Mouse (Mus musculus) lung, embryonic 14.5 days (tissue): ENCODE data around the gene Ces2f. TPM values are rescaled to one million over a fixed set of nuclear protein-coding genes. Genes with fewer than 3 reads are reported as not detected.

Source experiments
- ATAC-seq: fragments of 200-750 bp; cut with Nextera tagmentation; 2 replicates; pipeline ENCODE4 v1.8.0; 2017; ENCODE audit warnings: mild to moderate bottlenecking, moderate TSS enrichment, moderate library complexity; ENCODE audit not compliant: insufficient read depth
- DNase-seq: peaks from one replicate; pipeline ENCODE4 v3.0.0-alpha.2; 2015
- H3K27ac ChIP-seq: fragments of 300-500 bp; sonication (generic); 2 replicates; pipeline ENCODE4 v1.5.1; 2014; ENCODE audit warnings: low read depth, mild to moderate bottlenecking, moderate library complexity
- H3K27me3 ChIP-seq: fragments of 300-500 bp; sonication (generic); 2 replicates; pipeline ENCODE4 v1.6.1; 2014; ENCODE audit warnings: low read length, control low read depth; ENCODE audit not compliant: insufficient read depth
- H3K36me3 ChIP-seq: fragments of 300-500 bp; sonication (generic); 2 replicates; pipeline ENCODE4 v1.6.1; 2014; ENCODE audit warnings: control low read depth; ENCODE audit not compliant: insufficient read depth
- H3K4me1 ChIP-seq: fragments of 300-500 bp; sonication (generic); 2 replicates; pipeline ENCODE4 v1.6.1; 2014; ENCODE audit warnings: antibody characterized with exemption, control low read depth; ENCODE audit not compliant: insufficient read depth
- H3K4me2 ChIP-seq: fragments of 300-500 bp; sonication (generic); 2 replicates; pipeline ENCODE4 v1.6.1; 2014; ENCODE audit warnings: mild to moderate bottlenecking
- H3K4me3 ChIP-seq: fragments of 300-500 bp; sonication (generic); 2 replicates; pipeline ENCODE4 v1.5.1; 2014; ENCODE audit warnings: low read depth, low read length
- H3K9ac ChIP-seq: fragments of 300-500 bp; sonication (generic); 2 replicates; pipeline ENCODE4 v1.6.1; 2014
- H3K9me3 ChIP-seq: fragments of 300-500 bp; sonication (generic); 2 replicates; pipeline ENCODE4 v1.6.1; 2016; ENCODE audit warnings: low read depth, low read length, control low read depth
- CTCF ChIP-seq: IDR thresholded peaks from 2 replicates; pipeline ENCODE4 v1.5.1; 2016; ENCODE audit warnings: antibody characterized with exemption, low read depth
- WGBS: fragments of 180-500 bp; shearing (Covaris S2); extraction: QIAGEN DNeasy Blood & Tissue Kit; methylation state at CpG from one replicate; pipeline ENCODE4 v1.1.7; 2014; 5-methylcytosine and 5-hydroxymethylcytosine counted together
- polyA plus RNA-seq: library from polyadenylated mRNA; unstranded; fragments of >200 nt; fragmentation: Nextera tagmentation; extraction: Ambion mirVana; gene quantifications from 2 replicates; pipeline ENCODE4 v1.2.1, GENCODE M21; 2014

Ces2f gene
- polyA plus RNA-seq, 1 experiment from 2014 or later: not detected

GRCm38 (mm10) chr8:104999183-104999582 is 52.0 kb downstream of the Ces2f start:
- 75% methylated on average over 6 of the region's 6 CpGs for WGBS
- Histone ChIP-seq H3K27ac (no peak overlapping the region), H3K9ac (no peak overlapping the region), H3K4me3 (no peak overlapping the region), H3K9me3 (no peaks in the 10 kb centered on the region), H3K4me2 (no peak overlapping the region), H3K27me3 (no peaks in the 10 kb centered on the region), H3K4me1 (no peaks in the 10 kb centered on the region), H3K36me3 (no peaks in the 10 kb centered on the region)
- no peak for TF ChIP-seq CTCF
- DNase-seq (no peak), ATAC-seq (no peak)

GRCm38 (mm10) chr8:105000586-105000985 is 53.4 kb downstream of the Ces2f start, which contains the start of gene Ces2h:
Ces2h (plus strand) TSS chr8:105000853.
- TF ChIP-seq CTCF: no peak
- no peak within 1 kb of the TSS for H3K4me2 ChIP-seq
- DNase-seq: no peak
- no peaks in the 10 kb centered on the region for H3K36me3 ChIP-seq
- no peak within 1 kb of the TSS for H3K27ac ChIP-seq
- no peaks in the 10 kb centered on the region for H3K4me1 ChIP-seq
- WGBS: 71% methylated on average over 7 of the region's 7 CpGs
- H3K9me3 ChIP-seq: no peaks in the 10 kb centered on the region
- no peak for ATAC-seq
- H3K4me3 ChIP-seq: no peak within 1 kb of the TSS
- H3K27me3 ChIP-seq: no peaks in the 10 kb centered on the region
- no peak within 1 kb of the TSS for H3K9ac ChIP-seq

Other genes with a start within 250 kb of the Ces2f start
- not detected in 2 replicates for gene Ces2a, start 213.4 kb upstream of the Ces2f start, polyA plus RNA-seq
- 0.58 and 0.84 TPM in 2 replicates for gene Ces2b, start 115.8 kb upstream of the Ces2f start, polyA plus RNA-seq
- not detected in 2 replicates for gene Ces2c, start 100.3 kb upstream of the Ces2f start, polyA plus RNA-seq
- 0.12 and 0.14 TPM in 2 replicates for gene Ces2e, start 21.1 kb upstream of the Ces2f start, polyA plus RNA-seq
- 0.84 and 1.5 TPM in 2 replicates for gene Ces2g, start 14.4 kb downstream of the Ces2f start, polyA plus RNA-seq
- not detected in 2 replicates for gene Ces2h, start 53.5 kb downstream of the Ces2f start, polyA plus RNA-seq
- gene Ces3a, start 101.2 kb downstream of the Ces2f start, polyA plus RNA-seq: not detected in 2 replicates
- not detected in 2 replicates for gene Ces3b, start 136.4 kb downstream of the Ces2f start, polyA plus RNA-seq
- gene Ces4a, start 184.4 kb downstream of the Ces2f start, polyA plus RNA-seq: not detected in 2 replicates
- 81.4 and 85.2 TPM in 2 replicates for gene Cbfb, start 223.3 kb downstream of the Ces2f start, polyA plus RNA-seq